Mouse (Mus musculus) cerebellum, adult 2 months (tissue): ENCODE data around the gene Hdgf.

ENCODE experiments used
- CTCF ChIP-seq: fragments of 200-500 bp; IDR thresholded peaks from 2 replicates; pipeline ENCODE4 v1.5.1; 2011; ENCODE audit warnings: low read depth, mild to moderate bottlenecking, control low read depth, low read length, moderate library complexity, borderline replicate concordance; ENCODE audit not compliant: insufficient read depth
- POLR2A ChIP-seq: fragments of 200-500 bp; IDR thresholded peaks from 2 replicates; pipeline ENCODE4 v1.6.1; 2011; ENCODE audit warnings: low read length, control low read depth, borderline replicate concordance; ENCODE audit not compliant: insufficient read depth

- TF ChIP-seq POLR2A (no peak), CTCF (no peak)
Observed at GRCm38 (mm10) chr3:87884291-87884690, 21.8 kb upstream of the Hdgf start.
